Mouse (Mus musculus) CD4-positive, CD25-positive, alpha-beta regulatory T cell, adult 4 months (primary cell): ENCODE measurements around the gene Ccdc117. TPM values are rescaled to one million over a fixed set of nuclear protein-coding genes. Genes with fewer than 3 reads are reported as not detected.
"Not testable (repeated sequence)": the region's sequence is repeated elsewhere in the genome, so short reads cannot be mapped to it uniquely, and the experiment has no call there.

ENCODE experiments used
- ATAC-seq: one replicate; pipeline ENCODE4 v1.8.0; 2017
- polyA plus RNA-seq, 2 experiments: library from polyadenylated mRNA; unstranded; fragments of 100-300 nt; shearing (Covaris generic); gene quantifications; one replicate each; pipeline ENCODE4 v1.2.1; 2017

Ccdc117 gene
- polyA plus RNA-seq, 2 experiments from 2014 or later, result 2.9 to 5.2 TPM

- no peak for ATAC-seq
These were observed 32.5 kb downstream of the Ccdc117 start for GRCm38 (mm10) chr11:5509215-5510098.

- peak; percentile 89 for ATAC-seq
These were observed 36.0 kb downstream of the Ccdc117 start for GRCm38 (mm10) chr11:5505856-5506575.

- ATAC-seq, result no peak
These were observed 39.5 kb downstream of the Ccdc117 start for GRCm38 (mm10) chr11:5502351-5503051.

GRCm38 (mm10) chr11:5500903-5501741 is 40.9 kb downstream of the Ccdc117 start:
- ATAC-seq, result no peak

- no peak for ATAC-seq
These were observed 41.9 kb downstream of the Ccdc117 start for GRCm38 (mm10) chr11:5499961-5500644.

GRCm38 (mm10) chr11:5498931-5499661 is 42.9 kb downstream of the Ccdc117 start:
- no peak for ATAC-seq

GRCm38 (mm10) chr11:5498422-5498821 is 43.6 kb downstream of the Ccdc117 start:
- ATAC-seq, result no peak

GRCm38 (mm10) chr11:5496559-5497248 is 45.3 kb downstream of the Ccdc117 start:
- ATAC-seq, result no peak

GRCm38 (mm10) chr11:5495906-5496305 is 46.1 kb downstream of the Ccdc117 start:
- ATAC-seq, result no peak

- ATAC-seq, result no peak
These were observed 46.6 kb downstream of the Ccdc117 start for GRCm38 (mm10) chr11:5495286-5495832.

GRCm38 (mm10) chr11:5493869-5494268 is 48.1 kb downstream of the Ccdc117 start:
- no peak for ATAC-seq

GRCm38 (mm10) chr11:5491912-5492311 is 50.1 kb downstream of the Ccdc117 start:
- ATAC-seq, result no peak

GRCm38 (mm10) chr11:5490989-5491656 is 50.9 kb downstream of the Ccdc117 start:
- no peak for ATAC-seq

- ATAC-seq, result not testable (repeated sequence)
These were observed 52.6 kb downstream of the Ccdc117 start for GRCm38 (mm10) chr11:5489433-5489832.

- peak; percentile 95 for ATAC-seq
These were observed 56.6 kb downstream of the Ccdc117 start for GRCm38 (mm10) chr11:5485193-5486011.

GRCm38 (mm10) chr11:5482581-5482980 is 59.4 kb downstream of the Ccdc117 start:
- ATAC-seq, result no peak
